Mouse (Mus musculus): Measurements from ENCODE around the gene Cox7a2.

DNA sequence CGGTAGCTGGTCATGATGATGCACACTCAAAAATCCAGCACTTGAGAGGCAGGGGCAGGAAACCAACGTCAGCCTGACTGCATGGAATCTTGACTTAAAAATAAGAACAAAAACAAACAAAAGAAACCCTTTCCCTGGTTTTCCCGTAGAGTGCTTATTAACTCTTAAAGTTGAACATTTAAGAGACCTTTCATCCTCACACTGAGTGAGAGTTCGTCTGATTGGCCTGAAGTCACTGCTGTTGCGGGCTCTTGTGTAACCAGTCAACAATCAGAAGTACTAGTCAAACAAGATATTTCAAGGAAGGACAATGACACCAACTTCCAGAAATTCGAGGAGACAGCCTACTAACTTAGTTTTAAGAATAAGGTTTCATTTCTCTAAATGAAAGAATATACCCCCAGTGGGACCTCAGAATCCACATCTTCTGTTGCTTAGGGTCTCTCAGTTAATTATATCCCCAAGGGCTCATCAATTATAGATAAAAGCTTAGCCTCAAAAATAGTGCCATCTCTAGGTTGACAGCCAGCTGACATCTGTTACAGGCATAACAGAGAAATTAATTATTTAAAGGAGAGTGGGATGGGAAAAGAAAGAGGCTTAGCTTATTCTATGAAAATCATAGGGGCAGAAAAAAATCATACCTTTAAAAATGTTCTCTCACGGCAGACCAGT lies 36.9 kb upstream of the Cox7a2 start:
- TF ChIP-seq CTCF (IDR thresholded peaks at IDR 0.05; ENCODE audit: low read depth): no peak
- no peak for TF ChIP-seq EP300 (IDR thresholded peaks at IDR 0.05; ENCODE audit: low read depth)

Data from heart, postnatal 0 days (tissue).